Mouse (Mus musculus) neural tube, embryonic 14.5 days (tissue): ENCODE results near the gene Ppox. TPM values are rescaled to one million over a fixed set of nuclear protein-coding genes. Genes with fewer than 3 reads are reported as not detected.
A peak's percentile ranks its signal among the peaks of the same experiment; 100 is the strongest.
"Not testable (repeated sequence)": the region's sequence is repeated elsewhere in the genome, so short reads cannot be mapped to it uniquely, and the experiment has no call there.

Experiments used
- ATAC-seq: fragments of 200-750 bp; cut with Nextera tagmentation; 2 replicates; pipeline ENCODE4 v1.8.0; 2017; ENCODE audit warnings: low read depth, mild to moderate bottlenecking, moderate TSS enrichment, moderate library complexity
- H3K27ac ChIP-seq: fragments of 300-500 bp; sonication (generic); 2 replicates; pipeline ENCODE4 v1.5.1; 2014; ENCODE audit warnings: low read depth, mild to moderate bottlenecking, control low read depth, low read length, moderate library complexity, mixed read lengths
- H3K27me3 ChIP-seq: fragments of 300-500 bp; sonication (generic); 2 replicates; pipeline ENCODE4 v1.6.1; 2014; ENCODE audit warnings: low read length; ENCODE audit not compliant: control insufficient read depth, insufficient read depth
- H3K36me3 ChIP-seq: fragments of 300-500 bp; sonication (generic); 2 replicates; pipeline ENCODE4 v1.6.1; 2014; ENCODE audit warnings: low read length, mixed read lengths; ENCODE audit not compliant: control insufficient read depth, insufficient read depth
- H3K4me1 ChIP-seq: fragments of 300-500 bp; sonication (generic); 2 replicates; pipeline ENCODE4 v1.6.1; 2014; ENCODE audit warnings: low read length; ENCODE audit not compliant: control insufficient read depth, insufficient read depth
- H3K4me2 ChIP-seq: fragments of 300-500 bp; sonication (generic); 2 replicates; pipeline ENCODE4 v1.6.1; 2014; ENCODE audit warnings: mild to moderate bottlenecking, low read depth, low read length, control low read depth
- H3K4me3 ChIP-seq: fragments of 300-500 bp; sonication (generic); 2 replicates; pipeline ENCODE4 v1.5.1; 2014; ENCODE audit warnings: low read depth, low read length, control low read depth, mixed read lengths
- H3K9ac ChIP-seq: fragments of 300-500 bp; sonication (generic); replicated peaks from 2 replicates; pipeline ENCODE4 v1.6.1; 2014; ENCODE audit warnings: low read depth, mild to moderate bottlenecking, control low read depth, low read length, mixed read lengths
- H3K9me3 ChIP-seq: fragments of 300-500 bp; sonication (generic); 2 replicates; pipeline ENCODE4 v1.6.1; 2016; ENCODE audit warnings: low read length; ENCODE audit not compliant: control insufficient read depth
- WGBS: fragments of 180-500 bp; shearing (Covaris S2); extraction: QIAGEN DNeasy Blood & Tissue Kit; methylation state at CpG from one replicate; pipeline ENCODE4 v1.1.7; 2014; 5-methylcytosine and 5-hydroxymethylcytosine counted together
- polyA plus RNA-seq: library from polyadenylated mRNA; unstranded; fragments of >200 nt; fragmentation: Nextera tagmentation; extraction: Ambion mirVana; gene quantifications from 2 replicates; pipeline ENCODE4 v1.2.1, GENCODE M21; 2014

The Ppox gene
- polyA plus RNA-seq = 49.2 and 51.2 TPM in 2 replicates

- H3K27ac ChIP-seq = peak within 1 kb of the TSS; percentile 60; the same call in 1 of the 2 replicates
- H3K4me3 ChIP-seq = peak within 1 kb of the TSS; percentile 48
- peaks cover 34% of the 10 kb centered on the region for H3K36me3 ChIP-seq
- under 1% methylated on average over 26 of the region's 26 CpGs for WGBS
- H3K4me2 ChIP-seq = peak within 1 kb of the TSS; percentile 66
- no peaks in the 10 kb centered on the region for H3K9me3 ChIP-seq
- ATAC-seq = peak; percentile 98
- peak within 1 kb of the TSS; percentile 47 for H3K9ac ChIP-seq
- H3K4me1 ChIP-seq = peaks cover 9% of the 10 kb centered on the region
- no peaks in the 10 kb centered on the region for H3K27me3 ChIP-seq
Observed at GRCm38 (mm10) chr1:171280916-171281527, at the start of gene Ppox. TSS of gene Ppox (minus strand) at chr1:171281186.

- no peaks in the 10 kb centered on the region for H3K9me3 ChIP-seq
- peak overlapping the region; percentile 99 for H3K27ac ChIP-seq
- 0% methylated on average over 4 of the region's 4 CpGs for WGBS
Observed at GRCm38 (mm10) chr1:171330216-171330560, 49.2 kb upstream of the Ppox start.

GRCm38 (mm10) chr1:171329433-171330215 lies 48.6 kb upstream of the Ppox start:
- peak; percentile 83 for ATAC-seq
- Histone ChIP-seq H3K36me3 (no peaks in the 10 kb centered on the region; the same call in 1 of the 2 replicates), H3K27me3 (peaks cover 2% of the 10 kb centered on the region; the same call in 1 of the 2 replicates), H3K27ac (peak overlapping the region; percentile 99), H3K9ac (peak overlapping the region; percentile 95), H3K9me3 (no peaks in the 10 kb centered on the region), H3K4me1 (peaks cover 27% of the 10 kb centered on the region), H3K4me2 (peak overlapping the region; percentile 69), H3K4me3 (peak overlapping the region; percentile 73)
- 1% methylated on average over 34 of the region's 61 CpGs for WGBS

More at GRCm38 (mm10) chr1:171330216-171330560, 49.2 kb upstream of the Ppox start:
- Histone ChIP-seq H3K9ac (peak overlapping the region; percentile 95), H3K36me3 (no peaks in the 10 kb centered on the region; the same call in 1 of the 2 replicates), H3K4me2 (peak overlapping the region; percentile 69), H3K4me1 (peaks cover 27% of the 10 kb centered on the region), H3K27me3 (peaks cover 2% of the 10 kb centered on the region; the same call in 1 of the 2 replicates), H3K4me3 (peak overlapping the region; percentile 73)
- no peak for ATAC-seq

- peaks cover 27% of the 10 kb centered on the region for H3K4me1 ChIP-seq
- H3K27me3 ChIP-seq = peaks cover 2% of the 10 kb centered on the region; the same call in 1 of the 2 replicates
- peak; percentile 96 for ATAC-seq
- no peaks in the 10 kb centered on the region; the same call in 1 of the 2 replicates for H3K36me3 ChIP-seq
- H3K9me3 ChIP-seq = no peaks in the 10 kb centered on the region
- H3K4me2 ChIP-seq = peak within 1 kb of the TSS; percentile 96
- H3K9ac ChIP-seq = peak within 1 kb of the TSS; percentile 95
- H3K27ac ChIP-seq = peak within 1 kb of the TSS; percentile 99
- under 1% methylated on average over 40 of the region's 48 CpGs for WGBS
- H3K4me3 ChIP-seq = peak within 1 kb of the TSS; percentile 73
Observed at GRCm38 (mm10) chr1:171328839-171329432, 48.0 kb upstream of the Ppox start, which contains the start of gene Dedd. TSS of gene Dedd (plus strand) at chr1:171329145.

GRCm38 (mm10) chr1:171328244-171328643 lies 47.3 kb upstream of the Ppox start:
- H3K27me3 ChIP-seq = peaks cover 2% of the 10 kb centered on the region; the same call in 1 of the 2 replicates
- peak overlapping the region; percentile 96 for H3K4me2 ChIP-seq
- H3K27ac ChIP-seq = peak overlapping the region; percentile 99
- peaks cover 27% of the 10 kb centered on the region for H3K4me1 ChIP-seq
- H3K9me3 ChIP-seq = no peaks in the 10 kb centered on the region
- WGBS = 37% methylated on average over 9 of the region's 9 CpGs
- no peaks in the 10 kb centered on the region for H3K36me3 ChIP-seq
- peak overlapping the region; percentile 95 for H3K9ac ChIP-seq
- H3K4me3 ChIP-seq = peak overlapping the region; percentile 73
- 0 out of 2 replicates have a peak, but pooled peaks have one; percentile 0 for ATAC-seq

GRCm38 (mm10) chr1:171326588-171326987 lies 45.6 kb upstream of the Ppox start:
- not testable (repeated sequence) for H3K9me3 ChIP-seq, H3K4me2 ChIP-seq, H3K9ac ChIP-seq, H3K27me3 ChIP-seq, H3K4me3 ChIP-seq, H3K36me3 ChIP-seq, H3K27ac ChIP-seq, ATAC-seq
- 94% methylated on average over 4 of the region's 4 CpGs for WGBS
- H3K4me1 ChIP-seq = peaks cover 27% of the 10 kb centered on the region

- WGBS = 82% methylated on average over 2 of the region's 2 CpGs
- no peak overlapping the region for H3K4me2 ChIP-seq
- peaks cover 18% of the 10 kb centered on the region for H3K4me1 ChIP-seq
- H3K9me3 ChIP-seq = no peaks in the 10 kb centered on the region
- H3K27ac ChIP-seq = no peak overlapping the region
- H3K4me3 ChIP-seq = no peak overlapping the region
- no peak for ATAC-seq
- H3K36me3 ChIP-seq = no peaks in the 10 kb centered on the region
- no peak overlapping the region for H3K9ac ChIP-seq
- peaks cover 2% of the 10 kb centered on the region; the same call in 1 of the 2 replicates for H3K27me3 ChIP-seq
Observed at GRCm38 (mm10) chr1:171325571-171325970, 44.6 kb upstream of the Ppox start.

GRCm38 (mm10) chr1:171322012-171322411 lies 41.0 kb upstream of the Ppox start:
- 76% methylated on average over 1 of the region's 1 CpGs for WGBS
- H3K9me3 ChIP-seq = no peaks in the 10 kb centered on the region
- H3K4me2 ChIP-seq = no peak overlapping the region
- no peak for ATAC-seq
- H3K27ac ChIP-seq = no peak overlapping the region
- no peak overlapping the region for H3K9ac ChIP-seq
- H3K4me1 ChIP-seq = peaks cover under 1% of the 10 kb centered on the region; the same call in 1 of the 2 replicates
- no peak overlapping the region for H3K4me3 ChIP-seq
- H3K36me3 ChIP-seq = no peaks in the 10 kb centered on the region
- no peaks in the 10 kb centered on the region for H3K27me3 ChIP-seq
